Mouse (Mus musculus) ES-E14 (cell line): ENCODE data around the gene Neto2.

Experiments used
- CHD2 ChIP-seq: IDR thresholded peaks from 2 replicates; pipeline ENCODE4 v1.6.1; 2014; ENCODE audit warnings: mild to moderate bottlenecking, low read depth, low read length, inconsistent platforms
- HCFC1 ChIP-seq: IDR thresholded peaks from 2 replicates; pipeline ENCODE4 v1.6.1; 2012; ENCODE audit warnings: low read length, inconsistent platforms, borderline replicate concordance; ENCODE audit not compliant: insufficient read depth
- MAFK ChIP-seq: IDR thresholded peaks from 2 replicates; pipeline ENCODE4 v1.6.1; 2014; ENCODE audit warnings: mild to moderate bottlenecking, low read depth, low read length, inconsistent platforms; ENCODE audit not compliant: insufficient read depth
- ZC3H11A ChIP-seq: IDR thresholded peaks from 2 replicates; pipeline ENCODE4 v1.6.1; 2012; ENCODE audit warnings: low read depth, mild to moderate bottlenecking, inconsistent platforms, low read length, borderline replicate concordance
- ZNF384 ChIP-seq: IDR thresholded peaks from 2 replicates; pipeline ENCODE4 v1.6.1; 2012; ENCODE audit warnings: low read depth, low read length, inconsistent platforms

- no peak for TF ChIP-seq ZC3H11A
- TF ChIP-seq ZNF384 = no peak
- TF ChIP-seq CHD2 = no peak
- no peak for TF ChIP-seq HCFC1
- TF ChIP-seq MAFK = no peak
These were observed 112.1 kb downstream of the Neto2 start for GRCm38 (mm10) chr8:85588596-85588995.
